Mouse (Mus musculus) large intestine, adult 2 months (tissue): ENCODE results near the gene Crim1. TPM values are rescaled to one million over a fixed set of nuclear protein-coding genes. Genes with fewer than 3 reads are reported as not detected.

Source experiments
- DNase-seq: peaks from one replicate; pipeline ENCODE4 v3.0.0-alpha.2; 2012; ENCODE audit warnings: low read depth, low spot score
- WGBS: fragments of 180-500 bp; shearing (Covaris S2); methylation state at CpG from one replicate; pipeline ENCODE4 v1.1.7; 2018; 5-methylcytosine and 5-hydroxymethylcytosine counted together
- polyA plus RNA-seq: library from polyadenylated mRNA; depleted of rRNA; stranded (reverse); fragments of >200 nt; gene quantifications from 2 replicates; pipeline ENCODE4 v1.2.3, GENCODE M21; 2012; rRNA removed

Crim1 gene
- polyA plus RNA-seq: 10.3 and 25.8 TPM in 2 replicates

- under 1% methylated on average over 75 of the region's 90 CpGs for WGBS
- no peak for DNase-seq
Measured at GRCm38 (mm10) chr17:78199626-78200560, at the start of gene Crim1. Gene Crim1 (plus strand): TSS chr17:78200248.

- DNase-seq: no peak
- WGBS: 34% methylated on average over 13 of the region's 13 CpGs
Measured at GRCm38 (mm10) chr17:78151479-78152282, 48.4 kb upstream of the Crim1 start.

- no peak for DNase-seq
Measured at GRCm38 (mm10) chr17:78163278-78163677, 36.8 kb upstream of the Crim1 start.

GRCm38 (mm10) chr17:78163724-78164236 is 36.3 kb upstream of the Crim1 start:
- 78% methylated on average over 10 of the region's 10 CpGs for WGBS
- no peak for DNase-seq

More at GRCm38 (mm10) chr17:78163278-78163677, 36.8 kb upstream of the Crim1 start:
- 20% methylated on average over 5 of the region's 5 CpGs for WGBS

- no peak for DNase-seq
Measured at GRCm38 (mm10) chr17:78165855-78166254, 34.2 kb upstream of the Crim1 start.

- DNase-seq: no peak
- 55% methylated on average over 4 of the region's 4 CpGs for whole genome bisulfite sequencing
Measured at GRCm38 (mm10) chr17:78166566-78166965, 33.5 kb upstream of the Crim1 start.

- 48% methylated on average over 2 of the region's 2 CpGs for WGBS
- no peak for DNase-seq
Measured at GRCm38 (mm10) chr17:78172371-78172770, 27.7 kb upstream of the Crim1 start.

- 86% methylated on average over 6 of the region's 6 CpGs for WGBS
Measured at GRCm38 (mm10) chr17:78180766-78181165, 19.3 kb upstream of the Crim1 start.

GRCm38 (mm10) chr17:78196184-78196583 is 3.9 kb upstream of the Crim1 start:
- 94% methylated on average over 5 of the region's 5 CpGs for WGBS

More at GRCm38 (mm10) chr17:78180766-78181165, 19.3 kb upstream of the Crim1 start:
- DNase-seq: no peak

GRCm38 (mm10) chr17:78197111-78197510 is 2.9 kb upstream of the Crim1 start:
- 25% methylated on average over 7 of the region's 7 CpGs for WGBS
- DNase-seq: no peak

More at GRCm38 (mm10) chr17:78196184-78196583, 3.9 kb upstream of the Crim1 start:
- no peak for DNase-seq

- DNase-seq: no peak
- 48% methylated on average over 4 of the region's 4 CpGs for WGBS
Measured at GRCm38 (mm10) chr17:78198140-78198539, 1.9 kb upstream of the Crim1 start.

- WGBS: 46% methylated on average over 4 of the region's 4 CpGs
- no peak for DNase-seq
Measured at GRCm38 (mm10) chr17:78198820-78199219, 1.2 kb upstream of the Crim1 start.

- 23% methylated on average over 7 of the region's 7 CpGs for WGBS
- DNase-seq: no peak
Measured at GRCm38 (mm10) chr17:78199231-78199625, 820 bp upstream of the Crim1 start.

- DNase-seq: no peak
- WGBS: under 1% methylated on average over 73 of the region's 73 CpGs
Measured at GRCm38 (mm10) chr17:78200561-78201220, 643 bp downstream of the Crim1 start.

GRCm38 (mm10) chr17:78201221-78202058 is 1.4 kb downstream of the Crim1 start:
- no peak for DNase-seq
- under 1% methylated on average over 38 of the region's 39 CpGs for WGBS

- WGBS: 13% methylated on average over 5 of the region's 5 CpGs
- no peak for DNase-seq
Measured at GRCm38 (mm10) chr17:78202221-78202620, 2.2 kb downstream of the Crim1 start.

GRCm38 (mm10) chr17:78202756-78203155 is 2.7 kb downstream of the Crim1 start:
- WGBS: 56% methylated on average over 3 of the region's 3 CpGs
- DNase-seq: no peak

GRCm38 (mm10) chr17:78203478-78203877 is 3.4 kb downstream of the Crim1 start:
- no peak for DNase-seq

GRCm38 (mm10) chr17:78206421-78206820 is 6.4 kb downstream of the Crim1 start:
- 22% methylated on average over 2 of the region's 2 CpGs for WGBS
- no peak for DNase-seq

More at GRCm38 (mm10) chr17:78203478-78203877, 3.4 kb downstream of the Crim1 start:
- WGBS: 51% methylated on average over 5 of the region's 5 CpGs
